Mouse (Mus musculus): Measurements from ENCODE around the gene Rrbp1.

The Rrbp1 gene

GRCm38 (mm10) chr2:144011080-144011551 is at the start of gene Rrbp1:
Gene Rrbp1, minus strand, starts transcription at chr2:144011263.
- DNase-seq = peak; percentile 99

DNA sequence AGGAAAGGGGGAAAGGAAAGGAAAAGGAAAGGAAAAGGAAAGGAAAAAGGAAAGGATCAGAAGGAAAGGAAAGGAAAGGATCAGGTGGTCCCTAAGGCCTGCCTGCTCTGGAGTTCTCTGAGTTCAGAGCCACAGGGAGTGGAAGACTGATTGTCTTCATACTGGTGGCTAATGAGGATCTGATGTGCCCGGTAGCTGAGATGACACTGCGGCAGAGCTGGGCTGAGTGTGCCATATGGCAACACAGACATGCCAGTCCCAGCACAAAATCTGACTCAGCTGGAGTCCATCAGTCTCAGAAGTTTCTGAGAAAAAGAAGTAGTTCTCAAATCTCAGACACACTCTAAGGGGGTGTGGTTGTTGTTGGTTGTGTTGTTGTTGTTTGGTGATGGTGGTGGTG is 46.7 kb upstream of the Rrbp1 start:
- DNase-seq = no peak

GRCm38 (mm10) chr2:144052410-144053065 is 41.5 kb upstream of the Rrbp1 start:
- peak; percentile 41 for DNase-seq

GRCm38 (mm10) chr2:144050861-144051260 is 39.8 kb upstream of the Rrbp1 start:
- DNase-seq = no peak

GRCm38 (mm10) chr2:144050146-144050680 is 39.1 kb upstream of the Rrbp1 start:
- no peak for DNase-seq

DNA sequence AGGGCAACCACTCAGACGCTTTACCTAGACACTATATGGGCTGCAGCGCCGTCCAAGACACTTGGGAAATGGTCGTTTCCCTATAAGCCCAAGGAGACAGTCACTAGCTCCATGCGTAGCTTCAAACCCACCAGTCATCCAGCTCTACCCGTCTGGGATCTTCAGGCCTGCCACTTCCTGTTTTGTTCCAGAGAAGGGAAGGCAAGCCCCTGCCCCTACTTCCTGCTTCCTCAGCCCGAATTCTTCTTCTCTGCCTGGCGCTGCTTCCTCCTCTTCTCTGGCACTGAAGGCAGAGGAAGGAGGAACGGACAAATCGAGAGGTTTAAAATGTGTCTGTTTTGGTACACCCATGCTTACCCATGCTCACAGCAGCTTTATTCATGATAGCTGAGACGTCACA is 35.9 kb upstream of the Rrbp1 start:
- no peak for DNase-seq

- DNase-seq = no peak
Observed at GRCm38 (mm10) chr2:144045756-144046560, 34.9 kb upstream of the Rrbp1 start.

GRCm38 (mm10) chr2:144044726-144045125 is 33.7 kb upstream of the Rrbp1 start:
- DNase-seq = peak; percentile 22

GRCm38 (mm10) chr2:144032664-144033063 is 21.6 kb upstream of the Rrbp1 start, which contains the start of gene Banf2:
Gene Banf2, plus strand, starts transcription at chr2:144033059.
- DNase-seq = no peak

- DNase-seq = no peak
Observed at GRCm38 (mm10) chr2:144030791-144031190, 19.7 kb upstream of the Rrbp1 start.

- DNase-seq = no peak
Observed at GRCm38 (mm10) chr2:144026456-144026855, 15.4 kb upstream of the Rrbp1 start.

DNA sequence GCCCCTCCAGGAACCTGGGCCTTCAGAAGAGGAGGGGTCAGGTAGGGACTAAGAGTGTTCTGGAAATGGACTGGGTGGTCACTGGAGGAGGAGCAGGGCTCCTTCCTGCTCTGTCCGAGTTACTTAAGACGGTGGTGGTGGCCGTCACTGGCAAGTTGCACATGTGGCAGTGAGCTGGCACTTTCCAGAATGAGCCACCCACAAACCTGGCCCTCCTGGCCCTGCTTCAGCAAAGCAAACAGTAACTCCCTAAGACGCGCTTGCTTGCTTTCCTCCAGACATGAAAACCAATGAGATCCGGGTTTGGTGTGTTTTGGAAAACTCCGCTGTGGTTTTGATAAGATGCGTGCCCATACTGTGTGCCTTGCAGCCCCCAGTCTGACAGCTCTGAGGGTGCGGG is 14.3 kb upstream of the Rrbp1 start:
- no peak for DNase-seq

- no peak for DNase-seq
Observed at GRCm38 (mm10) chr2:144022441-144022840, 11.4 kb upstream of the Rrbp1 start.

GRCm38 (mm10) chr2:144019971-144020370 is 8.9 kb upstream of the Rrbp1 start:
- DNase-seq = no peak

DNA sequence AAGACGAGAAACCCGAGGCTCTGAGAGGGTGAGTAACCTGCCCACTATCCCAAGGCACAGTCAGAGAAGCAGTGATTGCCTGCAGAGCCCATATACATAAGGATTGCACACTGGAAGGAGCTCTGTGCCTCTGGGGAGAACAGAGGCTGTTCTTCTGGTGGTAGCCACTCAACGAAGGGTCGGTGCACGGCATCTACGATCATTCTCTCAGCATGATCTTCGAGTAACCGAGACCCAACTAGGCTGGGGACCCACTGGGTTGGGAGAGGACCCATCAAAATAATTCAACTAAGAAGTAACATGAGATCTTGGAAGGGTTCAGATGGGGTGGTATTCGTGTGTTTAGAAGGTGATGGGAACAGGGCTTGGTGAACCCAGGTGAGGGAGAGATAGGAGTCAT is 4.8 kb upstream of the Rrbp1 start:
- no peak for DNase-seq

DNA sequence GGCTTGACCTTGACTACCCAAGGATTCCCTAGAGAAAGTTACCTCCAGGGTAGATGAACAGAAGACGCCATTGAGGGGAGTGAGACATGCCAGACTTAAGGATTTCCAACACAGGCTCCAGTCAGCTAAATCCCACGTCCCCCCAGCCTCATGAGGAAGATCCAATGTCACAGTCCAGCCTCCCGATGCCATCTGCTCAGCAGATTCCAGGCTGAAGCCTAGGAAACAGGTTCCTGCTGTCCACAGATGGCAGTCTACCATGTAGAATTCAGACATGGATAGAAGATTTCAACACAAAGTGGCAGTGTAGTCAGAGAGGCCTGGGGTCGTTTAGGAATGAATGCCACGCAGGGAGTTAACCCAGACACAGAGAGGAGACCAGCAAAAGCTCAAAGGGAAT is 3.4 kb upstream of the Rrbp1 start:
- no peak for DNase-seq

GRCm38 (mm10) chr2:144014051-144014450 is 3.0 kb upstream of the Rrbp1 start:
- no peak for DNase-seq

DNA sequence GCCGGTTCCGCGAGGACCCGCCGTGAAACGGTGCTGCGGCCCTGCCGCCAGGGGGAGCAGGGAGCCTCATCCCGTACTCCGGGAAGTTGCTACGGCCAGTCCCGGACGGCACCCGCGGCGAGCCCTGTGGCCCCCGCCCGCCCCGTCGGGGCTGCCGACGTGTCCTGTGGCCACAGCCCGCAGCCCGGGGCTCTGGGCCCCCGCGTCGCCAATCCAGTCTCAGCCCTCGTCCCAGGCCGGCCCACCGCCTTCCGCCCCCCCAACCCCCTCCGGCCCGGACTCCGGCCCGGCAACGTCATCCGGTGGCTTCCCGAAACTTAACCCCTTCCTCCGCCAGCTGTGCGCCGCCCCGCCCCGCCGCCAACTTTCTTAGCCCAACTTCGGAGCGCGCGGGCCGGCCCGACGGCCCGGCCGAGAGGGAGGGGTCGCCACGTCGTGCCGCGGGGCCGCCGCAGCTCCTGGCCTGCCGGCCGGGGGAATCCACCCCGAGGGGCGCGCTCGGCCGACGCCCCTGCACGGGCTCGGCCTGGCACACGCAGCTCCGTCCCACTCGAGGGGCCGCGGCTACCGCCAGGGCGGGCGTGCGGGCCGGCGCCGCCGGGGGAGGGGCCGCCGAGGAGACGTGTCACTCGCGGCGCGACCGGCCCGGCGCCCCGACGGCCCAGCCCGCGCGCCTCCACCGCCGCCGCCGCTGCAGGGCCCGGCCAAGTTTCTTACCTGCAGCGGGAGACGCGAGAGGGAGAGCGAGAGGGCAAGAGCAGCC is 600 bp downstream of the Rrbp1 start:
- DNase-seq = peak; percentile 70

DNA sequence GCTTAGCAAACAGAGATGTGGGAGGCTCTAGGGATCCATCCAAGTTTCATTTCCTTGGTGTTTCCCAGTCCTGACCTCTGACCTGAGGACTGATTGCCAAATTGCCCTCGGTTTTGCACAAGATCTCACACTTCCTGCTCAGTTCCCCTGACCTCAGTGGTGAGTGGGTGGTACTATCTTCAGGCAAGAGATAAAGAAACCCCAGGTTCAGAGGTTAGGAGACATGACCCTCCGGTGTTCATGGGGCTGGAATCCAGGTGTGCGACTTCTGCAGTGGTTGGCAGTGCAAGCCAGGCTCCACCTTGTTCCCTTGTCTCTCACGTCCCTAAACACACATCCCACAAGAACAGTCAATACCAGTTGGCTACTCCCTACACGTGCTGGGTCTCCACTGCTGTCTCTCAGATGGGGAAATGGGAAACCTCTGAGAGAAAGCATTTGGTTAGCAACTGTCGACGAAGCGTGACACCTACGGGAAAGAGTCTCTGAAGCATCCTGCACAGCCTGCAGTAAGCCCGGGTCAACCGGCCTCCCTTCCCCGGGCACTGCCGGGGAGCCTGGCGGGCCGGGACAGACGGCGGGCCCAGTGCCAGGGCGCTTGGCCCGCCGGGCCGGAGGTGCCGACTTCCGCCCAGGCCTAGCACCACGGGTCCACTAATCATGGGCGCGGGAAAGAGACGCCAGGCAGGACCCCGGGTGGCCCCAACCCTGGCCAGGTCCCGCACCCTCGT is 1.3 kb downstream of the Rrbp1 start:
- DNase-seq = peak; percentile 39

GRCm38 (mm10) chr2:144009081-144009480 is 2.0 kb downstream of the Rrbp1 start:
- no peak for DNase-seq

DNA sequence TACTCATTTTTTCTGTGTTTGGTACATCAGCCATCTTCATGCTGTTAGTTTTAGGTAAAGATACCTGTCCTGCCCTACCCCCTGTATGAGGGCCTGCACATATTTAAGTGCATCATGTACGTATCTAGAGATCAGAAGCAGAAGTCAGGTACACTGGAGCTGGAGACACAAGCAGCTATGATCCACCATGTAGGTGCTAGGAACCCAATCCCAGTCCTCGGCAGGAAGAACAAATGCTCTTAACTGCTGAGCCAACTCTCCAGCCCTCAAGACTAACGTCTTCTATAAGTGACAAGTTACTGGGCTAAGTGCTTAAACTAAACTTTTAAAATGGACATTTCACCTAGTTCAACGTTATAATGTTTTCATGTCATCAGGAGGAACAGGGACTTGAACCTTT is 3.9 kb downstream of the Rrbp1 start:
- no peak for DNase-seq

DNA sequence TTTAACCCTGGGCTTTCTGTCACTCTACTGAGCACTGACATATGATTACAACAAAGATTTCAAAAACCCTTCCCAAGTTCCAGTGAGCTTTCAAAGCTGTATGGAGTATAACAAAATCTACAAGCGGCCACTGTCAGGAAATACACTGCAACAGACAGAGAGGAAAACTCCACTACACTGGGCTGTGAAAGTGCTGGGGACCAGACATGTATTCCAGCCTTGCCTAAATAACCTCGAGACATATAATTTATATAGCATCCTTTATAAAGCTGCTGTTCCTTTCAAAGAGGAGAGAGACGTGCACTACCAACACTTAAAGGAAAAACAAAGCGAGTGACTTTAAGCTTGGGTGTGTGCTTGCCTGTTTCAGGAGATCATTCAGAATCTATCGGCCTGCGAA is 4.4 kb downstream of the Rrbp1 start:
- no peak for DNase-seq

Measured in cerebellum, adult 9-10 months (tissue).